Mouse (Mus musculus) ovary, postnatal 10 days (tissue): ENCODE data around the gene Bmp3.

Experiments
- DNase-seq: peaks from one replicate; pipeline ENCODE4 v3.0.0; 2022; ENCODE audit warnings: low spot score

The Bmp3 gene

DNA sequence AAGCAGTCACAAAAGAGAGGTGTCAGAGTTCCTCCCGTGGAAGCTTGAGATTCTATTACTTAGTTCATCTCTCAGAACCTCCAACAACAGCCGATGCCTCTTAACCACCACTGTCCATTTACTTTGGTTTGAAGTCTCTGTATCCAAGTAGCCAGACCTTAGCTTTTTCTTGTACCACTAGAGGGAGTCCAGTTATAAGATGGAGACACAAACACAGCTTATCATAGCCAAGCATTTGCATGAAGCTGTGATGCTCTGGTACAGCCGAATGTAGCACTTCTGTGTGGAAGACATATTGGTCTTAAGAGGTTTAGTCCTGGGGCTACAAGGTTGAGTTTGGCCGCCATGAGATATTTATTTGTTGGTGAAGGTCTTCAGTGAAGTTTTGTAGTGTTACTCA is 48.1 kb downstream of the Bmp3 start:
- DNase-seq = no peak

- DNase-seq = no peak
Observed at GRCm38 (mm10) chr5:98918716-98919115, 64.5 kb downstream of the Bmp3 start.

DNA sequence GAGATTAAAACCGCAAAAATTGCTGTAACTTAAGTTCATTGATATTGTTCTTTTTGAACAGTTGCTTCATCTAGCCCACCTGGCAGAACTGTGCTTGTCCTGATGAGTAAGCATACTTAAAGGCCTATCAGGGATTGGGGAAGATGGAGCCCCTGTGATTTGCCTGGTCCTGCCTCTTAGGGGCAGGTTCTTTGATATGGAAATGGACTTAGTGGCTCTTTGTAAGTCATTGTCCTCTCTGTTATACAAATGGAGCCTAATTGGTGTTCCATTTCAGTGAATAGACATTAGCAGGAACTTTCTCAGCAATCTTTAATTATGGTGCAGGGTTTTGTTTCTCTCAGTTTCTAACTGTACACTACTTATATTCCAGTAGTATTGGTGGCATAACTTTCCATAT is 67.4 kb downstream of the Bmp3 start:
- no peak for DNase-seq

DNA sequence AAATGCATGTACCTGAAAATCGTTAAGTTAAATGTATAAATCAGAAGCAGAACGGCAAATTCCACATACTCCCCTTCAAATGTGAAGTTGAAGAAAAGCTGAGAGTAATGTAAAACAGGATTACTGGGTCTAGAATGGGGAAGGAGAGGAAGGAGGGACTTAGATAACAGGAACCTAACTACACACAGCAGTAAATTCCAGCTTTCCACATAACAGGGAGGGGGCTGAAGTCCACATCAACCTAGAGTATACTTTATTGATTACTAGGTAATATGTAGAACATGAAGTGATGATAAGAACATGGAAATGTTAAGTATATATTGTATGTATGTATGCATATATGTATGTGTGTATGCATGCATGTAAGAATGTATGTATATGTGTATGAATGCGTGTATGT is 68.7 kb downstream of the Bmp3 start:
- DNase-seq = no peak
